Mouse (Mus musculus) kidney, adult 2 months (tissue): ENCODE data around the gene Wnt7b.

Experiments used
- CTCF ChIP-seq: fragments of 200-500 bp; conservative IDR thresholded peaks from 2 replicates; pipeline ENCODE4 v1.5.1; 2011; ENCODE audit warnings: low read depth, mild to moderate bottlenecking, control low read depth, low read length, moderate library complexity, mixed read lengths; ENCODE audit not compliant: insufficient read depth, insufficient read length
- POLR2A ChIP-seq: fragments of 200-500 bp; IDR thresholded peaks from one replicate; pipeline ENCODE4 v1.6.1; 2011; ENCODE audit warnings: low read depth, low read length, control low read depth

DNA sequence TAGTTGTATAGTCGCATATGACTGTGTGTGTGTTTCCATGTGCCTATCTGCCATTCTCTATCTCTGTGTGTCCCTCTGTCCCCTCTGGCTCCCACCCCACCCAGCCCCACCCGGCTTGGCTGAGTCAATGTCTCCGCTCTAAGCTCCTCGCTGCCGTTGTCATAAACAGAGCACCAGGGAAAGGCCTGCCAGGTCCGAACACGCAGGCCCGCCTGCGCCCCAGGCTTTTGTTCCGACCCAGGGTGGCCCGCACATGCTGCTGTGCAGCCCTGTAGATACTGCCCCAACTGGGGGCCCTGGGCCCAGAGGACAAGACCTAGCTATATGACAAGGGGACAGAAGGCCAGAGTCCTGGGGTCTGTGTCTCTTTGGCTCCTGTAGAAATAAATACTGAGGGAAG, 28.9 kb downstream of the Wnt7b start:
- no peak for TF ChIP-seq CTCF
- no peak for TF ChIP-seq POLR2A
